Mouse (Mus musculus) heart, adult 2 months (tissue): ENCODE data around the gene Atp13a4.

Experiments
- CTCF ChIP-seq: fragments of 200-600 bp; IDR thresholded peaks from 2 replicates; pipeline ENCODE4 v1.8.1; 2022; ENCODE audit warnings: antibody characterized with exemption, mild to moderate bottlenecking, moderate library complexity
- EP300 ChIP-seq: fragments of 200-500 bp; IDR thresholded peaks from 2 replicates; pipeline ENCODE4 v1.6.1; 2011; ENCODE audit warnings: low read depth, low read length, control low read depth; ENCODE audit not compliant: insufficient read depth
- POLR2A ChIP-seq: fragments of 200-500 bp; IDR thresholded peaks from 2 replicates; pipeline ENCODE4 v1.6.1; 2011; ENCODE audit warnings: mild to moderate bottlenecking, low read depth, low read length, control low read depth; ENCODE audit not compliant: insufficient read depth

GRCm38 (mm10) chr16:29539906-29540305 lies 4.8 kb downstream of the Atp13a4 start:
- no peak for TF ChIP-seq CTCF
- no peak for TF ChIP-seq POLR2A
- TF ChIP-seq EP300: no peak
